Mouse (Mus musculus): ENCODE data around the gene Best2.

- TF ChIP-seq POLR2A (IDR thresholded peaks at IDR 0.05; ENCODE audit: insufficient read depth, low read depth, low read length): no peak
- no peak for TF ChIP-seq CTCF (IDR thresholded peaks at IDR 0.05; ENCODE audit: insufficient read depth, low read depth, low read length)
Observed at GRCm38 (mm10) chr8:84995680-84996079, 18.7 kb downstream of the Best2 start.

Measured in olfactory bulb, adult 2 months (tissue).